Mouse (Mus musculus) kidney, adult 18-20 months (tissue): ENCODE data around the gene Hoxc6.

Source experiments
- DNase-seq: peaks from one replicate; pipeline ENCODE4 v3.0.0; 2021

The Hoxc6 gene

DNA sequence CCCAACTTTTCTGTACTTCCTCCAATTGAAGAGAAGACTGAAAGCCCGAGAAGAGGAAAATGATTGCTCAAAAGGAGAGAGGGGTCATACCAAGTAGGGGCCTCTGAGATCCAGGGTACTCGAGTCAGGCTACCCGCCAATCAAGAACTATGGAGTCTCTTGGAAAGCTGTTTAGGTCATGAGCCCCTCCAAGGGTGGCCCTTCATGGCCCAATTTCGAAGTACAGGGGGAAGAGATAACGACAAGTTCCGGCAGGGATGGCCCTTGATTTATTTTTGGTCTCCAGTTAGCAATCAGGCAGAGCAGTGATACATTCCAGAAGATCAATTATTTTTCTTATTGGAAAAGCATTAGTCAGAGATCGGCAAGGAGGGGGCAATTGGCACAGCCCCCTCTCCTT is 6.3 kb upstream of the Hoxc6 start:
- DNase-seq: no peak

DNA sequence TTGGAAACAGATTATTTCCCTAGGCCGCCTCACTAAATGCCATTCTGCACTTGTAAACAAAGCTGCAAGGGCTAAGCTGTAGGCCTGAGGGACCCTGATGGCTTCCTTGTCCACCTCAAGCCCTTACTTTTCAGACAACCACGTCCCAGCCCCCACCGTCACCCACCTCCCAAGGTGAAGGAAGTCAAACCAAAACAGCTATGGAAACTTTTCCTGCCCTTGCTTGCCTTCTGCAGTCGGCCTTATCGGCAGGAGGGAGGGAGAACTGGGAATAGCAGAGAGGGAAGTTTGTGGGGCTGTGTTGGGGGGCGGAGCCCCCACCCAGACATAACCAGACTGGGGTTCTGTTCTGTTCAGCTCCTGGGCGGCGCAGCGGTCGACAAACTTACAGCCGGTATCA is 5.9 kb upstream of the Hoxc6 start:
- peak; percentile 33 for DNase-seq

DNA sequence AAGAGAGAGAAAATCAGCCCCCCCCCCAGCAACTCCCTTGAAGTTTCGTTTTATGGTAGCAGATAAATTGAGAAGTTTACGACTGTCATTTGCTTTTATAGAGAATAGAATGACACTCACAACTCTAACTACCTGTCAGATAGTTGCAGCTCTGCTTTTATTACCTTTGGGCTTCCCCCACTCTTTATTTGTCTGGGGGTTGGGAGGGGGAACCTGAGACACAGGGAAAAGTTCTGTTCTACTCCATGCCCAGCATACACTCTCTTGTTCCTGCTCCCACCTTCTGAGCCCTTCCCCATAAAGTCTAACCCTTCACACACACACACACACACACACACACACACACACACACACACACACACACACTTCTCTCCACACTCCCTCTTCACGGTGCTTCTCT is 5.2 kb upstream of the Hoxc6 start:
- DNase-seq: no peak

GRCm38 (mm10) chr15:102996548-102996947 is 1.5 kb upstream of the Hoxc6 start:
- peak; percentile 5 for DNase-seq

DNA sequence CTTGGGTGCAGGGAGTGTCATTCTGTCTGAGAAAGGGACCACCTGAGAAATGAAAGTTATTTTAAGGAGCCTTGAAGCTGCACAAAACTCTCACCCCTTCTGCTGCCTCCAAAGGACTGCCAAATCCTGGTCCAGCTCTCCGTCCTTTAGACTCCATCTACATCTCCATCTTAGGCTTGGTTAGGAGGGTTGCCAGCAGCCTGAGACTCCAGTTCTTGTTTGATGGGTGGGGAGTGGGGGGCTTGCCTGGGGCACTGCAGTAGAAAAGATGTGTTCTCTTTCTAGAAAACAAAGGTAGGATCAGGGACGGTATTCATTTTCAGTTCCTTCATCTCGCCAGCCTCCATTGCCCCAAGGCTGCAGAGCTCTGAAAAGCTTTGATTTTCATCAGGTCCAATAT is 626 bp upstream of the Hoxc6 start:
- no peak for DNase-seq

GRCm38 (mm10) chr15:102998608-102999182 is 638 bp downstream of the Hoxc6 start:
- DNase-seq: no peak

DNA sequence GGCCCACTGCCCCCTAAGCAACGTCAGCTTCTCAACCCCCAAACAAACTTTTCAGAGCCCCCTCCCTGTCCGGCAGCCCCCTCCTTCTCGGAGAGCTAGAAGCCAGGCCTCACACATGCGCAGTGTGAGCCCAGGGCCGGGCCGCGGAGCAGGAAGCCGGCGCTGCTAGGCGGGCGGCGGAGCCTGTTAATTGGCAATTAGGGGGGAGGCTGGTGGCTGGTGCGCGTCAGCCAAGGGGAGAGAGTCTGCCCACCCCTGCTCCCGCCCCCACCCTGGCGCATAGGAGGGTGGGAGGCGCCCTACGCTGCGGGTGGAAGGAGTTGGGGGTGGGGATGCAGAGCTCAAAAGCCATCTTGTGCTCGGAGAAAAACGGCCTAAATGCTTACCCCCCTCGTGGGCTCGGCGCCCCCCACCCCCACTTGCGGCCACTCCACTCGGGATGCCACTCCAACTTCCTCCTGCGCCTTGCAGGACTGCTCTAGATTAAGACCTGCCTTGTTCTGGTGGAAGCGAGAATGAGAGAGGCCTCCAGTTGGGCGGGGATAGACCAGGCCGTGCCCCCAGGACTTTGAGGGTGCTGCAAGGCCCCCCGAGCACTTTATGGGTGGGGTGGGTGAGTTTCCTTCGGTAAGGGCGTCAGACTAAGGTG is 1.2 kb downstream of the Hoxc6 start:
- DNase-seq: peak; percentile 88

DNA sequence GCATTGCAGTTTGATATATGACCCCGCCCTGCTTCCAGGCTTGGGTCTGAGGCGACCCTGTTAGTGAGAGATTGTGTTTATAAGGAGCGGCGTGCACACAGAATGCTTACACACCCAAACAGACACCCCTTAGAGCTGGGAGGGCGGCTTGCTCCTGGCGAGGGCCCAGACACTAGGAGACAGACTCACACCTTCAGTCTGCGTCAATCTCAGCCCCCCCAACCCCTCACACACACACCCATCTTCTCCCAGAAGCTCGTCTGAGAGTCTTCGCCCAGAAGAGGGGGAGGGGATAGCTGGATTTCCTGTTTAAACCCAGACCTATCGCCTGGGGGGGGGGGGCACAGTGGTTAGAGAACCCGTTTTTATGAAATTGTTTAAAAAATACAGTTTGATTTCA is 1.9 kb downstream of the Hoxc6 start:
- no peak for DNase-seq

DNA sequence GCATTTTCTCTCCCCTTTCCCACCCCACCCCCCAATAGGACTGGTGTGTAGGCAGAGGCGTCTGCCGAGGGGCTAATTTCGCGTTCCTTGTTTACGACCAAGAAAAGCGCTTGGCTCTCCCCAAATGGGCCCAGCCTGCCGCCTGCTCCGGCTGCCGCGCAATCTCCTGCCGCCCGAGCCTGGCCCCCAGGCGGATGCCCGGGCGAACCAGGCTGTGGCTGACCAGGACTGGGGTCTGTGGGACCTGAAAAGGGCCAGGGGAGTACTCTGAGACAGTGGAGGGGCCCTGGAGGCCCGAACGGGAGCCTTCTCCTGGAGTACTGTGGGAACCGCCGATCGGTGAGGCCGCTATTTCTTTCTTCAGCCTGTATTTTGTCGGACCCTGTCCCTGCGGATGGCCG is 2.4 kb downstream of the Hoxc6 start:
- peak; percentile 55 for DNase-seq

- DNase-seq: peak; percentile 28
Measured at GRCm38 (mm10) chr15:103001370-103001769, 3.3 kb downstream of the Hoxc6 start.

- DNase-seq: peak; percentile 51
Measured at GRCm38 (mm10) chr15:103002156-103002555, 4.1 kb downstream of the Hoxc6 start.

- DNase-seq: peak; percentile 36
Measured at GRCm38 (mm10) chr15:103002821-103003448, 4.9 kb downstream of the Hoxc6 start.

DNA sequence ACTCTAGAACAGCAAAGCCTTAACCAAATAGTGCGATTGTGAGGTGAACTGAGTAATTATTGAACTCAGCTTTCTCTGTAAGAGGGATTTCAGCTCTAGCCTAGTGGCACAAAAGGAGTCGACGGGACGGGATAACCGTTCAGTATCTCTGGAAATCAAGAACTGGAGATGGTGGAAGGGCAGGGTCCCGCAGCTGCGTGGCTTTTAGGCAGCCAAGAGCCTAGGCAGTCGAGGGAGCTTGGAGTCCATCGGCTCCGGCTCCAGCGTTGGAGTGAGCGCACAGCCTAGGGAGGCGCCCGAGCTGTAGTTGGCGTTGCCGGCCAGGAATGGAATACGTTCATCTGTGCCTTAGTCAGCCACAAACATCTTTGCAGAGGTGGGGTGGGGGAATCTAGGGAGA is 7.3 kb downstream of the Hoxc6 start:
- peak; percentile 51 for DNase-seq

DNA sequence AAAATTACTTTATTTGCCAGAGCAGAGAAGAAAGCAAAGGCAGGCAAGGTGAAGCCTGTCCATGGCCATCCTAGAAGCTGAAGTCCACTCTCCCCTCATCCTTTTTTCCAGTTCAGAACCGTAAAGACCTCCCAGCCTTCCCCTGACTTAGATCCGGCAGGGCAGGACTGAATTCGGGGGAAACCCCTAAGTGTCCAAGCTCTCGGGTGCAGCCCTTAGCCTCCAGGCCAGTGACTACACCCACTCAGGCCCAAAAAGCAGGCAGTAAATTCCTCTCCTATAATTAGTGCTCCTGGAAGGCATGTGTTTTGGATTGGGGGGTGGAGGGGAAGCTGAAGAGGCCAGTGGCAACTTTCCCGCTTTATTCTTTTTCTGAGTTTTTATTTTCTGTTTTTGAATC is 7.7 kb downstream of the Hoxc6 start:
- peak; percentile 21 for DNase-seq

GRCm38 (mm10) chr15:103006326-103006725 is 8.3 kb downstream of the Hoxc6 start:
- no peak for DNase-seq

GRCm38 (mm10) chr15:103009265-103010111 is 11.4 kb downstream of the Hoxc6 start:
- peak; percentile 32 for DNase-seq

DNA sequence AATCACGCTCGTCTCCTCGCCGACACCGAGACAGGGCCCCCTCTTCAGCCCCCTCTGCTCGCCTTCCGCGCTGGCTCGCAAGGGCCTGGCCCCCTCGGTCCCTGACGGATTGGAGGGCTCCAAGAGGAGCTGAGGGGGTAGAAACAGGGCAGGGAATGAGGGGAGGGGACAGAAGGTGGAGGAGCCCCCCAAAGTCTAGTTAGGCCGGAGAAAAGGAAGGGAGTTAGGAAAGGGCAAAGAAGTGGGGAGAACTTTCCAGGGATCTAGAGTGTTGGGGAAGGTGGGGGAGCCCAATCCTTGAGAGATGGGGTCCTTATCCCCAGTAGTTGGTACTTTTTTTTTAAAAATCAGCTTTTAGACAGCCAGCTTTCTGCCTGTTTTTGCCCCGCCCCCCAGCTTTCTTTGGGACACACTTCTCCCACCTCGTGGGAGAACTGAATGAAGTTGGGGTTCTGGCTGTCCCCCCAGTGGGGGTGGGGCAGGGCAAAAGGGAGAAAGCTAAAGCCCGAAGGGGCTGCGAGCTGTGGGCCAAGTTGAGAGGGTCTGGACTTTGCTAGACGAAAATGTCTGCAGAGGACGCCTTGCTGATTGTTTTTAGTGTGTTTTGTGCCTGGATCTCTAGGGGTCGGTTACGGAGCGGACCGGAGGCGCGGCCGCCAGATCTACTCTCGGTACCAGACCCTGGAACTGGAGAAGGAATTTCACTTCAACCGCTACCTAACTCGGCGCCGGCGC is 12.2 kb downstream of the Hoxc6 start:
- no peak for DNase-seq

DNA sequence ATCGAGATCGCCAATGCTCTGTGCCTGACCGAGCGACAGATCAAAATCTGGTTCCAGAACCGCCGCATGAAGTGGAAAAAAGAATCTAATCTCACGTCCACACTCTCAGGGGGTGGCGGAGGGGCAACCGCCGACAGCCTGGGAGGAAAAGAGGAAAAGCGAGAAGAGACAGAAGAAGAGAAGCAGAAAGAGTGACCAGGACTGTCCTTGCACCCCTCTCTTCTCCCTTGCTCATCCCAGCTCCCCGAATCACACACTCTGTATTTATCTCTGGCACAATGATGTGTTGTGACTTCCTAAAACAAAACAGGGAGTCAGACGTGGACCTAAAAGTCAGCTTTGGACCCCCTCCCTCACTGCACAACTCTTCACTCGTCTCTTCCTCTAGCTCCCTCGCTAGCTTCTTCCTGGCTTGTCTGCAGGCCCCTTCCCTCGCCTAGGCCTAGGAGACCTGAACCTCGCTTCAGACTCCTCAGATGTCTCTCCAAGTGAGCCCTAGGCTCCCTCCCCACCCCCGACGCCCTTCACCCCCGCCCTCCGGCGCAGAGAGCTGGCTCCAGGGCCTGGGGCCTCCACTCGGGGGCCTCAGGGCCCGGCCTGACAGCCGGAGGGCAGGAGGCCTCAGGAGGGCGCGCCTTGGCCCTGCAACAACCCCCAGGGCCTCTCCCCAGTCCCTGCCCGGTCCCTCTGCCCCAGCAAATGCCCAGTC is 12.9 kb downstream of the Hoxc6 start:
- DNase-seq: no peak

- DNase-seq: peak; percentile 16
Measured at GRCm38 (mm10) chr15:103011928-103012486, 13.9 kb downstream of the Hoxc6 start.

DNA sequence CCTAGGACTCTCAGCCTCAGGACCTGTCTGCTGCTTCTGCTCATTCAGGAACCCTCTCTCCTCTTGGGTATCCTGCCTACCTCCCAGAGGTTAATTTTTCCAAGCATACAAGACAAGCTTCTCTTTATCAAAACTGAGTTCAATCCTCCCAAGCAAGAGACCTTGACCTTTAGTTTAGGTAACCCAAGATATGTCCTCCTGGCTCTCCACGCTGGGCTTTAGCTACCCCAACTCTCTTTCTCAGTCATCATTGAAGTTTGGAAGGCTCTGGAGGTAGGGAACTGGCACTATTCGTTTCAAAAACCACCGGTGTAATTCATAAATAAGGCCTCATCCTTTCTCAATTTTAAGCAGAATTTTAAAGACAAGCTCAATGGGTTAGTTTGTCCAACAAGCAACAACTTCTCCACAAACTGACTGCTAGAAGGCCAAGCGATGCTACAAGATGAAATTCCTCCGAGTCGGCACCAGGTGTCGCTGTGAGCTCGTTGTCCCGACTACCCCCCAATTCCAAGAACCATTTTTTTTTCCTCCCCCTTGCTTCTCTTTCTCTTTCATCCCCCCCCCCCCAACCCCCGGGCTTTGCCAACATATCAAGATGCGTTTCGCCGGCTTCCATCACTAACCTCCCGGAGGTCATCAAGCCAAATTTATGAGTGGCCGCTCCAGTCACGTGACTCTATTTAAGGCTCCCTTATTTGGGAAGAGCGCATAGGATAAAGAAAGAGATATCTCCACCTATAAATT is 15.4 kb downstream of the Hoxc6 start:
- peak; percentile 60 for DNase-seq
